Mouse (Mus musculus): ENCODE measurements around the gene Tenm4.

DNA sequence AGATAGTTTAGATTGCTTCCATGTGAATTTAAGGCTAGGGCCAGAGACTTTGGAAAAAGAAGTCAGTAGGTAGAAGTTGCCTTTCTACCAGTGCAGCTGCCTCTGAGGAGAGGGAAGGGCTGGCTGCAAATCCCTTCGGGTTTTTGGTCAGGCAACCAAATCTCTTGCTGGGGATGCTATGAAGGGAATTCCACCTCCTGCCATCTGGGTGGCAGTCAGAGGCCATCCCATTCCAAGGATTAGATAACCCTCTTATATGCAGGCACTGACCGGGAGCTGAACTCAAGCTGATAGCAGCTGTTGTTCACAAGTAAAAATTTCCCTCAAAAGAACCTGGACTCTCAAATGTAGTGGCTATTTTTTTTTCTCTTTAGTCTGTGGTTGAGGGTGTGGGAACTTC, 132.9 kb downstream of the Tenm4 start:
- TF ChIP-seq CTCF (IDR thresholded peaks at IDR 0.05; ENCODE audit: low read depth) (no peak), EP300 (IDR thresholded peaks at IDR 0.05; ENCODE audit: low read depth) (no peak)

Data from liver, postnatal 0 days (tissue).